Mouse (Mus musculus) induced T-regulatory cell, adult 2 months (primary cell): ENCODE measurements around the gene Pex14.
"Not testable (repeated sequence)": the region's sequence is repeated elsewhere in the genome, so short reads cannot be mapped to it uniquely, and the experiment has no call there.

Experiments
- DNase-seq: peaks from one replicate; pipeline ENCODE4 v3.0.0-alpha.2; 2012; ENCODE audit warnings: low read depth

Gene Pex14

GRCm38 (mm10) chr4:149099369-149100017 lies at the start of gene Pex14:
Gene Pex14 (minus strand): TSS chr4:149099876.
- DNase-seq: peak; percentile 90

DNA sequence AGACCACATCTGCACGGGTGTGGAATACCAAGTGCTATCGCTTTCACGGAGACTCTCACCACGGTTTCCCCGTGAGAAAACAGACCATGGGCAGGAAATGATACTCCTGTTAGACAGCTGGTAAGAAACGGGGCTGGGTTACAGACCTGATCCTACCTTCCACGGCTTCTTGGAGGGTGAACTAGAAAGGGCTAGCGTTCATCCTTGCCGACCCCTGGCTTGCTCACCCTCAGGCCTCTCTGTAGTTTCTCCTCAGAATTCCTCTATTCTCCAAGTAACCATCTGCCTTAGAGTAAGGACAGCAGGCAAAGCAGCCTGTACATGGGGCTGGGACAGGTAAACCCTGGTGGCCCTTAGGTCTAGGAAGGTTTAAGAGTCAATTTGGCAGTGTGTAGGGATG lies 49.5 kb upstream of the Pex14 start:
- no peak for DNase-seq

DNA sequence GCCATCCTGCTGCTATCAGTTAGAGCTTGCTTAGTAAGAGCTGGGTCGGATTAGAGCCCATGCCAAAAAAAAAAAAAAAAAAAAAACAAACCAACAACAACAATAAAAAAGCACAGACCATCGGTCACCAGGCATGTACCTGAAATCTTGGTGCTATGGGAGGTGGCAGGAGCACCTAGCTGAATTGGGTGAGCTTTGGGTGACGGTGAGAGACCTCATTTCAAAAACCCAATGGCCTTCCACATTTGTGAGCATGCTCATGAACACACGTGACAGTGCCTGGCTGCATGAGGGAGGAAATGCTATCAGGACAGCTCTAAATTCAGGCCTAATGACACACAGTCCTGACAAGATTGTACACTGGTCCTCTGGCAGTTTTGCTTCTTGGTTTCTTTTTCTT lies 48.4 kb upstream of the Pex14 start:
- no peak for DNase-seq

DNA sequence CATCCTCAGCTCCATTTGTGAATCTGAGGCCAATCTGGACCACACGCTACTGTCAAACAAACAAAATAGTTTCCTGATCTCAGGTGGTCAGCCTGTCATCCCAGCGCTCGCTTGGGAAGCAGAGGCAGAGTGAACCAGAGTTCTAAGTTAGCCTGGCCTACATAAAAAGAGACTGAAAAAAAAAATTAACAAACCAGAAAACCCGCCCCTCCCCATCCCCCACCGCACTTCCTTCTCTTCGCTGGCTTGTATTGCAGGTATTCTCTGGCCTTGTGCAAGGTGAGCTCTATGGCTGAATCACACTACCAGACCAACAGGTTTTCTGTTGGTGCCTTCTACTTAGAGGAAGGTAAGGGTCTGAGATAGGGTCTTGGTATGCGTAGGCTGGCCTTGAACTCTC lies 47.9 kb upstream of the Pex14 start:
- no peak for DNase-seq

DNA sequence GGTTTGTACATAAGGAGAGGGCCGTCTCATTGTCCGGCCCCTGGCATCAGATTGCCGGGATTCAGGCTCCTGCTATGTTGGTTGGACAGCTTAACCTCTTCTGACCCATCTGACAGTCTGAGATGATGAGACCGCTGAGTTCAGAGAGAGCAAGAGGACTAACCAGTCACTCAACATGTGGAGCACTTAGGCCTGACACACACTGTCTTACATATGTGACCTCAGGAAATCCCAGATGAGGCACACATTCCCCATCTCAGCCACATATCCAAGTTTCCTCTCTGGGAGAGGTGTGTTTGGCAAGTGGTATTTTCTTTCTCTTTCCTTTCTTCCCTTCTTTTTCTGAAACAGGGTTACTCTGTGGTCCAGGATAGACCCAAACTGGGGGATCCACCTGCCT lies 45.5 kb upstream of the Pex14 start:
- DNase-seq: no peak

GRCm38 (mm10) chr4:149144459-149144858 lies 44.8 kb upstream of the Pex14 start:
- DNase-seq: peak; percentile 91

- no peak for DNase-seq
Observed at GRCm38 (mm10) chr4:149143594-149143993, 43.9 kb upstream of the Pex14 start.

DNA sequence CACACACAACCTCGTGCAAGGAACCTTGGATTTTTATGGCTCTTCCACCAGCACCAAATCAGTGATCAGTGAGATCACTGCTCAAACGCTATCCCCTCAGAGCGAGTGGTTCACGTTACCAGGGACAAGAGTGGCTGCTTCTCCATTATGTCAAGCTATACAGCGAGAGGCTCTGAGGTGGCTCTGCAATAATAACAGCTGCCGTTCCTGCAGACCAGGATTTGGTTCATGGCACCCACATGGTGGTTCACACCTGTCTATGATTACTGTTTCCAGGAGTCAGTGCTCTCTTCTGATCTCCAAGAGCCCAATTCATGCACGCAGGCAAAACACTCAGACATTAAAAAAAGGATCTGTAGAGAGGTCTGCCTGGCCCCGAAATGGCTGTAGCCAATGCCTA lies 38.8 kb upstream of the Pex14 start:
- no peak for DNase-seq

DNA sequence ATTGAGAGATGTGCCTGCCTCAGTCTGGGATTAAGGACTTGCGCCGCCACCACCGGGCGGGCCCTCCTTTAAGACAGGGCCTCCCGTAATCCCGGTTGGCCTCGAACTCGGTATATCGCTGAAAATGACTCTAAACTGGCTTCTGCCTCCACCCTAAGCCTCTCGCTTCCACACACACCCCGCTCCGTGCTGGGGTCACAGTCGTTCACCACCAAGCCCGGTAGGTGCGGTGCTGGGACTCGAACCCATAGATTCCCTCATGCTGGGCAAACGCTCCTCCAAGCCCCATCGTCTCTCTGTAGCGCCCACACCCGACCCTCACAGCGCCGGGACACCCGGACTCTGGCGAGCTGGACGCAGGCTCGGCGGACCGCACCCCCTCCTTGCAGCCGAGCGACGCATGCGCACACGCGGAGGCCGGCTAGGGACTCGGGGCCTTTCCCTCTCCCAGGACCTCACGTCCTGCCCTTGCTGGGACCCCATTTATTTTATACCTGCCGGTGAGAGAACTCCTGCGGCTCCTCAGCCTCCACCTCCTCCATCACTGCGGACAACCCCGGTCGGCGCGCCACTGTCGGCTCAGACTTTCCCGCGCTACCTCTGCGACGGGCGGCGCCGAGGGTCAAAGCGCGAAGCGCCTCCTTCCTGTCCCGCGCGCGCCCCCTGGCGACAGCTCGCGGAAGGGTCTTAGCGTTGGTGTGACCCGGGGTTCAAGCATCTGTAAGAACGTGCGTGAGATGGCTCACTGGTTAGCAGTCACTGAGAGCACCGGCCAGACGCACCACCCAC lies 37.5 kb upstream of the Pex14 start, which contains the start of gene Cenps:
TSS of gene Cenps (minus strand) at position 648 of the 789 bp plus-strand sequence.
- DNase-seq: peak; percentile 92

GRCm38 (mm10) chr4:149136116-149136850 lies 36.6 kb upstream of the Pex14 start:
- DNase-seq: peak; percentile 5

DNA sequence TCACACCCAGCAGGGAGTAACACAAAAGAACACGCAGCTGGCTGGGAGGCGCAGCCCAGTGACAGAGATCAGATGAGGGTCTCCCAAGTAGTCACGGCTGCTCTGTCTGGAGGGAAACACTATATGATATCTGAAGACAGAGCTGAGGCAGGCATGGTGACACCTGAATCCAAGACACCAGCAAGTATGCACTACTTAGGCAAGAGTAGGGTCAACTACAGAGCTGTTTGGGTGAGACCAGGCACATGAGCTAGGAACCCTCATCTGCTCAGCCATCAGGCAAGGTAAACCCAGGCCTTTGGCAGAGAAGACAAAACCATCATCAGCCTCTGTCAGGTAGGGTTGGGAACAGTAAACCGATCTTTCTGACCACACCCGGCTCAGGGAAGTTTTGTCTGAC lies 33.7 kb upstream of the Pex14 start:
- DNase-seq: no peak

- DNase-seq: no peak
Observed at GRCm38 (mm10) chr4:149131789-149132565, 32.3 kb upstream of the Pex14 start.

GRCm38 (mm10) chr4:149131021-149131752 lies 31.5 kb upstream of the Pex14 start:
- no peak for DNase-seq

DNA sequence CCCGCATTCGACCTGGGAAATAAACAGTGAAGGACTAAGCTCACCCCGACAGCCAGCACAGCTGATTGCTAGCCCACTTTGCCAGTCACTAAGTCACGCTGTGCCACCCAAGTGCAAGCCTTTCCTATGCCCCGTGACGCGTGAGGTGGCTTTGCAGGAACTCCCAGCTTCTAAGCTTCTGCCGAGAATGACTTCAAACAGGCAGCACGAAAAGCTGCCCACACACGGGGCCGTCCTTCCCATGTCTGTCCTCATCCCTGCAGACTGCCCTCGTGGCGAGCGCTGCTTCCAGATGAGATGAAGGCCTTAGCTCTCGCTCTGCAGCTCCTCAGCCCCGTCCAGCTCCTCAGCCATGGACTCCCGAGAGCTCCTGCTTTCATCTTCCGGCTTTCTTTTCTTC lies 28.8 kb upstream of the Pex14 start:
- DNase-seq: no peak

- DNase-seq: no peak
Observed at GRCm38 (mm10) chr4:149126663-149127062, 27.0 kb upstream of the Pex14 start, which contains the start of gene Cort. Gene Cort (minus strand): TSS chr4:149126763.

GRCm38 (mm10) chr4:149126115-149126509 lies 26.4 kb upstream of the Pex14 start:
- DNase-seq: no peak

- DNase-seq: no peak
Observed at GRCm38 (mm10) chr4:149125341-149126114, 25.9 kb upstream of the Pex14 start.

DNA sequence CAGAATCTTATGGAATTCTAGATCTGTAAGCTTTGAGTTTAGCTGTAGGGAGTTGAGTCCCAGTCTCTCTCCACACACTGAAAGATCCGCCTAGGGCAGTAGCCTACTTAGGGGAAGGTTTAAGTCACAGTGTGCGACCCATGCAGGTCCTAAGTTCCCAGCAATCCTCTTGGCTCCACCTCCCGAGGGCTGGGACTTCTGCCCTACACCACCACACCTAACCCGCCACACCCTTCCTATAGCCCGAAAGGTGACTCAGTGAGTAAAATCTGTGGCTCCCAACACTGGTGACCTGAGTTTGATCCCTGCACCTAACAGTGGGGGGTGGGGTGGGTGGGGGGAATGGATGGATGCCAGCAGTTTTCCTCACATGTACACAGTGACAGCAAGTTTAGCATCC lies 23.8 kb upstream of the Pex14 start:
- no peak for DNase-seq

GRCm38 (mm10) chr4:149119978-149120562 lies 20.4 kb upstream of the Pex14 start:
- not testable (repeated sequence) for DNase-seq
